Mouse (Mus musculus) MEL (cell line): Measurements from ENCODE around the gene Txnrd2. TPM values are rescaled to one million over a fixed set of nuclear protein-coding genes. Genes with fewer than 3 reads are reported as not detected.

ENCODE experiments used
- DNase-seq: peaks from one replicate; pipeline ENCODE4 v3.0.0; 2011; ENCODE audit warnings: low read depth, low spot score
- H3K27ac ChIP-seq: 2 replicates; pipeline ENCODE4 v1.5.1; 2012; ENCODE audit warnings: low read depth, mild to moderate bottlenecking, control low read depth, low read length, moderate library complexity; ENCODE audit not compliant: control insufficient read depth
- H3K27me3 ChIP-seq, 2 experiments: fragments of 150-350 bp in 1 of 2; sonication (generic) in 1 of 2; 2 replicates each; pipeline ENCODE4 v1.6.1; 2012; ENCODE audit warnings: low read length in 2 of 2, mild to moderate bottlenecking in 2 of 2, improper control_type of control experiment in 1 of 2, moderate library complexity in 1 of 2; ENCODE audit not compliant: insufficient read depth in 2 of 2, control insufficient read depth in 1 of 2
- H3K36me3 ChIP-seq, 2 experiments: 2 replicates each; pipeline ENCODE4 v1.6.1; 2012 to 2014; ENCODE audit warnings: low read length in 2 of 2, improper control_type of control experiment in 1 of 2, inconsistent platforms in 1 of 2, mild to moderate bottlenecking in 1 of 2; ENCODE audit not compliant: insufficient read depth in 2 of 2, control insufficient read depth in 1 of 2
- H3K4me1 ChIP-seq, 2 experiments: fragments of 150-350 bp in 1 of 2; sonication (generic) in 1 of 2; 2 replicates each; pipeline ENCODE4 v1.6.1; 2012; ENCODE audit warnings: low read length in 2 of 2, improper control_type of control experiment in 1 of 2, mild to moderate bottlenecking in 1 of 2; ENCODE audit not compliant: insufficient read depth in 2 of 2, control insufficient read depth in 1 of 2
- H3K4me3 ChIP-seq, 2 experiments: fragments of 150-350 bp in 1 of 2; sonication (generic) in 1 of 2; 2 replicates each; pipeline ENCODE4 v1.5.1; 2012; ENCODE audit warnings: low read depth in 2 of 2, low read length in 2 of 2, mild to moderate bottlenecking in 2 of 2, moderate library complexity in 2 of 2, control low read depth in 1 of 2, improper control_type of control experiment in 1 of 2; ENCODE audit not compliant: control insufficient read depth in 1 of 2, insufficient read depth in 1 of 2
- H3K79me2 ChIP-seq: 2 replicates; pipeline ENCODE4 v1.6.1; 2012; ENCODE audit warnings: mild to moderate bottlenecking, low read length, moderate library complexity; ENCODE audit not compliant: control insufficient read depth, poor library complexity, insufficient read depth
- H3K9ac ChIP-seq: 2 replicates; pipeline ENCODE4 v1.6.1; 2012; ENCODE audit warnings: low read depth, mild to moderate bottlenecking, control low read depth, low read length, moderate library complexity; ENCODE audit not compliant: control insufficient read depth, poor library complexity, severe bottlenecking
- H3K9me3 ChIP-seq: fragments of 150-350 bp; sonication (generic); replicated peaks from 2 replicates; pipeline ENCODE4 v1.6.1; 2012; ENCODE audit warnings: mild to moderate bottlenecking, low read length, improper control_type of control experiment, moderate library complexity; ENCODE audit not compliant: insufficient read depth
- CHD1 ChIP-seq: IDR thresholded peaks from 2 replicates; pipeline ENCODE4 v1.6.1; 2012; ENCODE audit warnings: low read depth, mild to moderate bottlenecking, inconsistent platforms, low read length, improper control_type of control experiment
- CHD2 ChIP-seq: IDR thresholded peaks from 2 replicates; pipeline ENCODE4 v1.6.1; 2011; ENCODE audit warnings: low read length, improper control_type of control experiment
- CTCF ChIP-seq, 3 experiments: IDR thresholded peaks in 2 of 3; conservative IDR thresholded peaks in 1 of 3; 2 replicates each; pipeline ENCODE4 v1.5.1; 2011 to 2012; ENCODE audit warnings: low read length in 3 of 3, low read depth in 2 of 3, mild to moderate bottlenecking in 2 of 3, improper control_type of control experiment in 1 of 3, inconsistent platforms in 1 of 3, mixed read lengths in 1 of 3, moderate library complexity in 1 of 3; ENCODE audit not compliant: control insufficient read depth in 1 of 3, insufficient read depth in 1 of 3, poor library complexity in 1 of 3, severe bottlenecking in 1 of 3
- E2F4 ChIP-seq: IDR thresholded peaks from 2 replicates; pipeline ENCODE4 v1.6.1; 2011; ENCODE audit warnings: low read depth, low read length, improper control_type of control experiment, borderline replicate concordance
- ELF1 ChIP-seq: IDR thresholded peaks from 2 replicates; pipeline ENCODE4 v1.6.1; 2014; ENCODE audit warnings: low read depth, mild to moderate bottlenecking, inconsistent platforms, low read length, improper control_type of control experiment, moderate library complexity
- ETS1 ChIP-seq: IDR thresholded peaks from 2 replicates; pipeline ENCODE4 v1.6.1; 2012; ENCODE audit warnings: low read depth, mild to moderate bottlenecking, inconsistent platforms, low read length, improper control_type of control experiment, moderate library complexity
- GATA1 ChIP-seq: IDR thresholded peaks from 2 replicates; pipeline ENCODE4 v1.6.1; 2011; ENCODE audit warnings: low read depth, low read length, improper control_type of control experiment
- HCFC1 ChIP-seq: IDR thresholded peaks from 2 replicates; pipeline ENCODE4 v1.6.1; 2012; ENCODE audit warnings: low read depth, mild to moderate bottlenecking, inconsistent platforms, low read length, improper control_type of control experiment, moderate library complexity
- MAX ChIP-seq: IDR thresholded peaks from 2 replicates; pipeline ENCODE4 v1.6.1; 2011; ENCODE audit warnings: low read length, improper control_type of control experiment
- MEF2A ChIP-seq: IDR thresholded peaks from 2 replicates; pipeline ENCODE4 v1.6.1; 2014; ENCODE audit warnings: low read depth, mild to moderate bottlenecking, inconsistent platforms, low read length, improper control_type of control experiment; ENCODE audit not compliant: poor library complexity, insufficient replicate concordance, severe bottlenecking; ENCODE audit errors: extremely low read depth
- NELFE ChIP-seq: IDR thresholded peaks from 2 replicates; pipeline ENCODE4 v1.6.1; 2011; ENCODE audit warnings: low read depth, low read length, improper control_type of control experiment
- NRF1 ChIP-seq: IDR thresholded peaks from 2 replicates; pipeline ENCODE4 v1.6.1; 2014; ENCODE audit warnings: low read depth, mild to moderate bottlenecking, inconsistent platforms, low read length, improper control_type of control experiment, moderate library complexity; ENCODE audit not compliant: poor library complexity, insufficient read depth, severe bottlenecking
- POLR2A ChIP-seq, 2 experiments: IDR thresholded peaks; 2 replicates each; pipeline ENCODE4 v1.6.1; 2011 to 2012; ENCODE audit warnings: low read length in 2 of 2, mild to moderate bottlenecking in 2 of 2, control low read depth in 1 of 2, improper control_type of control experiment in 1 of 2, low read depth in 1 of 2, moderate library complexity in 1 of 2; ENCODE audit not compliant: control insufficient read depth in 1 of 2, insufficient read depth in 1 of 2, poor library complexity in 1 of 2
- POLR2AphosphoS2 ChIP-seq: IDR thresholded peaks from 2 replicates; pipeline ENCODE4 v1.6.1; 2011; ENCODE audit warnings: low read length, improper control_type of control experiment
- POLR2AphosphoS5 ChIP-seq: IDR thresholded peaks from 2 replicates; pipeline ENCODE4 v1.6.1; 2012; ENCODE audit warnings: low read depth, borderline replicate concordance, mild to moderate bottlenecking, inconsistent platforms, low read length, moderate library complexity, mixed read lengths
- SMC3 ChIP-seq: IDR thresholded peaks from 2 replicates; pipeline ENCODE4 v1.6.1; 2011; ENCODE audit warnings: low read depth, low read length, improper control_type of control experiment
- TAL1 ChIP-seq: IDR thresholded peaks from 2 replicates; pipeline ENCODE4 v1.6.1; 2012; ENCODE audit warnings: mild to moderate bottlenecking, inconsistent platforms, low read length, moderate library complexity, mixed read lengths
- TBP ChIP-seq: IDR thresholded peaks from 2 replicates; pipeline ENCODE4 v1.8.0; 2011; ENCODE audit warnings: low read depth, low read length, improper control_type of control experiment
- UBTF ChIP-seq: IDR thresholded peaks from 2 replicates; pipeline ENCODE4 v1.6.1; 2012; ENCODE audit warnings: low read depth, mild to moderate bottlenecking, inconsistent platforms, low read length, improper control_type of control experiment, moderate library complexity, borderline replicate concordance; ENCODE audit not compliant: insufficient read depth
- USF1 ChIP-seq: IDR thresholded peaks from 2 replicates; pipeline ENCODE4 v1.6.1; 2014; ENCODE audit warnings: low read depth, mild to moderate bottlenecking, inconsistent platforms, low read length, improper control_type of control experiment, moderate library complexity
- ZC3H11A ChIP-seq: IDR thresholded peaks from 2 replicates; pipeline ENCODE4 v1.6.1; 2012; ENCODE audit warnings: low read depth, mild to moderate bottlenecking, inconsistent platforms, low read length, improper control_type of control experiment
- ZKSCAN1 ChIP-seq: IDR thresholded peaks from 2 replicates; pipeline ENCODE4 v1.6.1; 2012; ENCODE audit warnings: low read depth, mild to moderate bottlenecking, inconsistent platforms, low read length, improper control_type of control experiment, moderate library complexity
- polyA plus RNA-seq, 2 experiments: library from polyadenylated mRNA; stranded (reverse) in 1 of 2; unstranded in 1 of 2; fragments of >175 nt in 1 of 2; fragments of >200 nt in 1 of 2; gene quantifications; 2 replicates each; pipeline versions ENCODE4 v1.2.1 to v1.2.4; 2012; ENCODE audit warnings: low replicate concordance in 2 of 2, low read depth in 1 of 2; ENCODE audit not compliant: insufficient read length in 2 of 2, insufficient read depth in 1 of 2, missing spikeins in 1 of 2
- total RNA-seq: library from RNA; depleted of rRNA; stranded (reverse); fragments of 300-350 nt; gene quantifications from 2 replicates; pipeline ENCODE4 v1.2.3, GENCODE M21; 2012

Gene Txnrd2
- total and polyA plus RNA-seq, 3 experiments, result 31.2 to 46.8 TPM; not detected in 1

DNA sequence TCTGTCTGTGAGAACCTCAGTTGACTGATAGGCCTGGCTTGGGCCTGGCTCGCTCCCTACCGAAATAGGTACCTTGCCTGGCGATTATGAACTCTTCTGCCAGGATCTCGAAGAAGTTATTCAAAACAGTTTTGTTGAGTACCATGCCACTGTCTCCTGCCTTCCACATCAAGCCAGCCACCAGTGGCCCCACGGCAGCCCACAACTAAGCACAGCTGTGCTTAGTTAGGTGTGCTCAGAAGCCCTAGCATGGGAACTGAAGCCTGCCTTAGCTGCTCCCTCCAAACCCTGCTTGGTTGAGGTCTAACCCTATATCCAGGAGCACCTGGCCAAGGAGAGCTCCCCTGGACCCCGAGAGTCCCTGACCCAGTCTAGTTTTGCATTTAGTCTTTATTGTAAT, 75.3 kb downstream of the Txnrd2 start:
- Histone ChIP-seq H3K9me3 (no peaks in the 10 kb centered on the region), H3K27me3 (no peaks in the 10 kb centered on the region), H3K4me3 (no peak overlapping the region), H3K4me1 (peaks cover 10 to 17% of the 10 kb centered on the region in 2 experiments), H3K9ac (no peak overlapping the region), H3K36me3 (peaks cover 0 to 10% of the 10 kb centered on the region in 2 experiments), H3K27ac (no peak overlapping the region), H3K79me2 (peaks cover 29% of the 10 kb centered on the region)
- no peak for DNase-seq
- no peak for TF ChIP-seq NELFE
- TF ChIP-seq POLR2AphosphoS5, result no peak
- no peak for TF ChIP-seq POLR2A (IDR thresholded peaks at IDR 0.05; ENCODE audit: control insufficient read depth in 1 of 2, insufficient read depth in 1 of 2, low read depth in 1 of 2, low read length in 2 of 2, poor library complexity in 1 of 2)
- TF ChIP-seq CHD1, result no peak
- no peak for TF ChIP-seq E2F4
- no peak for TF ChIP-seq ZC3H11A
- TF ChIP-seq ETS1, result no peak
- no peak for TF ChIP-seq ELF1
- no peak for TF ChIP-seq TBP
- no peak for TF ChIP-seq CHD2

DNA sequence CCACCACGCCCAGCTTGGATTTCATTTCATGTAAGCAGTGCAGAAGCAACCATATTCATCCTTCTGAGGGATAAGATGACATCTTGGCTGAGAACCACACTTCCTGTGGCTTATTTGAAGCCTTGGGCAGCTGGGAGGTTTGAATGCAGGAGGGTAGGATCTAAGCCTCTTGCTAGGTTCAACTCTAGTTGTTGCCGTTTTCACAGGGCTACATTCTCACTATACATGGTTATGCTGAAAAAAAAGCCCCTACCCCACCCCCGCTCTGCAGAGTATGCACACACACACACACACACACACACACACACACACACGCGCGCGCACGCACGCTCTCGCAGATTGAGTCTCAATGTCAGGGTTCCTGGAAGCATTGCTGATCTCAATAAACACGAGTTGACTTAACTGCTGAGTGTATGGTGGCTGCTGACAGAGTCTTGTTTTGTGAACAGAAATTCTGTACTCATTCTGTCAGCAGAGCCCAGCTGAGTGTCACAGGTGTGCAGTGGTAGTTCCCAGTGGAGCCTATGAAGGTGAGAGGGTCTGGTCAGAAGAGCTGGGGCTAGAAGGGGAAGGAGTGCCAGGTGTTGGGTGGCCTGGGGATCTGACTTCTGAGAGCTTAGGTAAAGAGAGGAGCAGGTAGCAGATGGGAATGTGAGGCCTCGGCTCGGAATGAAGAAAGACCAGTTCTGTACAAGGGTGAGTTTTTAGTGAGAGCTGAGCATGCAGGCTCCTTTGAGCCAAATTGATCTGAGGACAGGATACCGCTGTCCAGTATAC, 77.6 kb downstream of the Txnrd2 start:
- Histone ChIP-seq H3K9ac (no peak overlapping the region), H3K9me3 (no peaks in the 10 kb centered on the region), H3K79me2 (peaks cover 26% of the 10 kb centered on the region), H3K27me3 (no peaks in the 10 kb centered on the region), H3K4me3 (no peak overlapping the region), H3K36me3 (peaks cover 0 to 3% of the 10 kb centered on the region in 2 experiments), H3K27ac (no peak overlapping the region), H3K4me1 (peaks cover 4 to 9% of the 10 kb centered on the region in 2 experiments; a peak in 3 of 4 replicates)
- no peak for TF ChIP-seq UBTF
- TF ChIP-seq USF1, result no peak
- no peak for TF ChIP-seq CTCF (IDR thresholded peaks at IDR 0.05 in 2 of 3, conservative IDR thresholded peaks at IDR 0.05 in 1 of 3; ENCODE audit: control insufficient read depth in 1 of 3, insufficient read depth in 1 of 3, low read depth in 2 of 3, low read length in 3 of 3, poor library complexity in 1 of 3, severe bottlenecking in 1 of 3)
- TF ChIP-seq MAX, result no peak
- TF ChIP-seq HCFC1, result no peak
- TF ChIP-seq POLR2AphosphoS2, result no peak
- TF ChIP-seq NELFE, result no peak
- TF ChIP-seq MEF2A, result no peak
- no peak for TF ChIP-seq POLR2AphosphoS5
- no peak for TF ChIP-seq NRF1
- no peak for TF ChIP-seq ZKSCAN1
- no peak for TF ChIP-seq TAL1
- TF ChIP-seq E2F4, result no peak
- TF ChIP-seq TBP, result no peak
- TF ChIP-seq SMC3, result no peak
- TF ChIP-seq GATA1, result no peak
- DNase-seq, result no peak
